Mouse (Mus musculus): ENCODE measurements around the gene Sf3b5.

The Sf3b5 gene

GRCm38 (mm10) chr10:13005043-13005442 lies at the start of gene Sf3b5:
Gene Sf3b5, plus strand, starts transcription at chr10:13005343.
- DNase-seq (ENCODE audit: inconsistent age in 2 of 2, low spot score in 1 of 2): no peak

GRCm38 (mm10) chr10:12955831-12956230 lies 49.3 kb upstream of the Sf3b5 start:
- no peak for DNase-seq (ENCODE audit: inconsistent age in 2 of 2, low spot score in 1 of 2)

GRCm38 (mm10) chr10:12957271-12957670 lies 47.9 kb upstream of the Sf3b5 start:
- no peak for DNase-seq (ENCODE audit: inconsistent age in 2 of 2, low spot score in 1 of 2)

- no peak for DNase-seq (ENCODE audit: inconsistent age in 2 of 2, low spot score in 1 of 2)
Observed at GRCm38 (mm10) chr10:12961546-12961945, 43.6 kb upstream of the Sf3b5 start.

- DNase-seq (ENCODE audit: inconsistent age in 2 of 2, low spot score in 1 of 2): no peak
Observed at GRCm38 (mm10) chr10:12962238-12962637, 42.9 kb upstream of the Sf3b5 start.

- peak; percentile 34 to 79 for DNase-seq (ENCODE audit: inconsistent age in 2 of 2, low spot score in 1 of 2)
Observed at GRCm38 (mm10) chr10:12963362-12964147, 41.6 kb upstream of the Sf3b5 start.

GRCm38 (mm10) chr10:12964151-12965075 lies 40.7 kb upstream of the Sf3b5 start, which contains the start of gene Stx11:
Gene Stx11, minus strand, starts transcription at chr10:12964298.
- peak; percentile 78 to 88 for DNase-seq (ENCODE audit: inconsistent age in 2 of 2, low spot score in 1 of 2)

- DNase-seq (ENCODE audit: inconsistent age in 2 of 2, low spot score in 1 of 2): peak in 1 of 2 experiments; percentile 54
Observed at GRCm38 (mm10) chr10:12965669-12966180, 39.4 kb upstream of the Sf3b5 start.

- DNase-seq (ENCODE audit: inconsistent age in 2 of 2, low spot score in 1 of 2): no peak
Observed at GRCm38 (mm10) chr10:12974572-12974971, 30.6 kb upstream of the Sf3b5 start.

GRCm38 (mm10) chr10:12975461-12975860 lies 29.7 kb upstream of the Sf3b5 start:
- no peak for DNase-seq (ENCODE audit: inconsistent age in 2 of 2, low spot score in 1 of 2)

- peak in 1 of 2 experiments; percentile 45 for DNase-seq (ENCODE audit: inconsistent age in 2 of 2, low spot score in 1 of 2)
Observed at GRCm38 (mm10) chr10:12975957-12976356, 29.2 kb upstream of the Sf3b5 start.

GRCm38 (mm10) chr10:12976552-12976951 lies 28.6 kb upstream of the Sf3b5 start:
- DNase-seq (ENCODE audit: inconsistent age in 2 of 2, low spot score in 1 of 2): peak; percentile 36 to 79

GRCm38 (mm10) chr10:12977787-12978212 lies 27.3 kb upstream of the Sf3b5 start:
- peak; percentile 55 to 78 for DNase-seq (ENCODE audit: inconsistent age in 2 of 2, low spot score in 1 of 2)

GRCm38 (mm10) chr10:12981071-12981470 lies 24.1 kb upstream of the Sf3b5 start:
- peak in 1 of 2 experiments; percentile 67 for DNase-seq (ENCODE audit: inconsistent age in 2 of 2, low spot score in 1 of 2)

- no peak for DNase-seq (ENCODE audit: inconsistent age in 2 of 2, low spot score in 1 of 2)
Observed at GRCm38 (mm10) chr10:12983516-12983915, 21.6 kb upstream of the Sf3b5 start.

GRCm38 (mm10) chr10:12985028-12985427 lies 20.1 kb upstream of the Sf3b5 start:
- no peak for DNase-seq (ENCODE audit: inconsistent age in 2 of 2, low spot score in 1 of 2)

GRCm38 (mm10) chr10:12986485-12986884 lies 18.7 kb upstream of the Sf3b5 start:
- DNase-seq (ENCODE audit: inconsistent age in 2 of 2, low spot score in 1 of 2): no peak

- no peak for DNase-seq (ENCODE audit: inconsistent age in 2 of 2, low spot score in 1 of 2)
Observed at GRCm38 (mm10) chr10:12986943-12987342, 18.2 kb upstream of the Sf3b5 start.

GRCm38 (mm10) chr10:12991953-12992352 lies 13.2 kb upstream of the Sf3b5 start:
- DNase-seq (ENCODE audit: inconsistent age in 2 of 2, low spot score in 1 of 2): no peak

- DNase-seq (ENCODE audit: inconsistent age in 2 of 2, low spot score in 1 of 2): no peak
Observed at GRCm38 (mm10) chr10:12993411-12994039, 11.6 kb upstream of the Sf3b5 start.

Measured in adrenal gland, adult (tissue).